Mouse (Mus musculus) bone marrow macrophage, adult 2 months (primary cell): ENCODE results near the gene Tacc2.

ENCODE experiments used
- CTCF ChIP-seq: IDR thresholded peaks from 2 replicates; pipeline ENCODE4 v1.5.1; 2012; ENCODE audit warnings: low read depth, mild to moderate bottlenecking, low read length, moderate library complexity
- POLR2A ChIP-seq: IDR thresholded peaks from 2 replicates; pipeline ENCODE4 v1.6.1; 2012; ENCODE audit warnings: mild to moderate bottlenecking, low read depth, low read length, borderline replicate concordance

DNA sequence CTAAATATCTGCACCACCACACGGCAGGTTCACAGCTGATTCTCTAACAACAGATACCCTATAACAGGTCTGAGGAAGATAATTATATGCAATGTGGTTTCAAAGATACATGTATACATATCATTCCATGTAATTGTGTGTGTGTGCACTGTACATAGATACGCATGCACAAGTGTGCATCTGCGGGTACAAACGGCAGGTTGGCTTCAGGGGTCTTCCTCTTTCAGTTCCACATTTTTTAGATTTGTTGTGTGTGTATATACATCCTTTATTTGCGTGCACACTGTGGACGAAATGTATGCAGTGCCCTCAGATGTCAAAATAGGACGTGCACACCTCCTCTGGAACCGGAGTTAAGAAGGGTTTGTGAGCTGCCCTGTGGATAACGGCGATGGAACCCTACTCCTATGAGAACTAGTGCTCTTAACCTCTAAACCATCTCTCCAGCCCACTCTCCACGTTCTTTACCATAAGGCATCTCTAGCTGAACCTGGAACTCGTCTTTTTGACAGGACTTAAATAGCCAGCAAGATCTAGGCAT, 29.5 kb upstream of the Tacc2 start:
- TF ChIP-seq CTCF (no peak), POLR2A (no peak)
